12 mouse cellular contexts compared by ENCODE assay signal in the genomic region with DNA sequence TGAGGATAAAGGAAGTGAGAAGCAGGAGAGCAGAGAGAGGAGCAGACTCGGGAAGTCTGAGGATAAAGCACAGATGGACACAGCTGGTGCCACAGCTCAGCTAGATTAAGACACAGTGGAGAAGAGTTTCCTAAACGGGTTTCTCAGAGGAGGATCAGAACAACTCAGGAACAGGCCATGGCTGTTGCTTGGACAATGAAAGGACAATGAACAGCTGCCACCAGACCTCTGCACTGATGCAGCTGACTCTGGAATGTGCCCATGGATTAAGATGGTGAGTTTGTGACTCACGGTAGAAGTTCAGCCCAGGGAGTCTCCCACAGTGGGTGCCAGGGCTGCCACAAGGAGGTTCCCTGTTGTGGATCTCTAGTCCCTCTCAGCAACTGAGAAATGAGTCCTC. TPM values are rescaled to one million over a fixed set of nuclear protein-coding genes. Genes with fewer than 3 reads are reported as not detected.
DNase-seq lines count a peak whose midpoint lies in the region; ATAC-seq and TF ChIP-seq lines count a peak whose summit lies in the region.
"Had no signal": no experiment of that assay in that cellular context is flagged by ENCODE, and none has a peak within 500 bp of the region (broad histone marks: within the 10 kb centered on the region; RNA-seq: fewer than 3 reads in every experiment).

No protein-coding gene starts in this region.

- no peak overlapping the region for H3K4me2 ChIP-seq in embryonic facial prominence, embryonic 14.5 days (ENCODE audit: low read depth, low read length)
- H3K4me2 ChIP-seq in limb, embryonic 11.5 days (ENCODE audit: low read depth, severe bottlenecking): no peak overlapping the region
- H3K4me2 ChIP-seq in limb, embryonic 14.5 days (replicated peaks; ENCODE audit: low read depth, low read length, severe bottlenecking): no peak overlapping the region
- H3K4me2 ChIP-seq: liver, embryonic 11.5 days had no signal

- no peaks in the 10 kb centered on the region for H3K9me3 ChIP-seq in embryonic facial prominence, embryonic 14.5 days (ENCODE audit: control insufficient read depth, low read length)
- no peaks in the 10 kb centered on the region for H3K9me3 ChIP-seq in embryonic facial prominence, embryonic 10.5 days
- no peaks in the 10 kb centered on the region for H3K9me3 ChIP-seq in limb, embryonic 11.5 days (ENCODE audit: control insufficient read depth, low read length)
- H3K9me3 ChIP-seq in limb, embryonic 10.5 days (replicated peaks): no peaks in the 10 kb centered on the region
- H3K9me3 ChIP-seq in limb, embryonic 14.5 days (ENCODE audit: control insufficient read depth, low read length): no peaks in the 10 kb centered on the region
- H3K9me3 ChIP-seq in hindbrain, embryonic 10.5 days: no peaks in the 10 kb centered on the region

- no peaks in the 10 kb centered on the region for H3K27me3 ChIP-seq in embryonic facial prominence, embryonic 14.5 days (replicated peaks; ENCODE audit: control insufficient read depth, insufficient read depth, low read length)
- no peaks in the 10 kb centered on the region for H3K27me3 ChIP-seq in embryonic facial prominence, embryonic 10.5 days (replicated peaks; ENCODE audit: low read depth, poor library complexity, severe bottlenecking)
- no peaks in the 10 kb centered on the region for H3K27me3 ChIP-seq in limb, embryonic 11.5 days (ENCODE audit: control insufficient read depth, insufficient read depth, low read length)
- H3K27me3 ChIP-seq in limb, embryonic 10.5 days (ENCODE audit: low read depth, poor library complexity, severe bottlenecking): no peaks in the 10 kb centered on the region
- H3K27me3 ChIP-seq in limb, embryonic 14.5 days (ENCODE audit: control insufficient read depth, insufficient read depth, low read length): no peaks in the 10 kb centered on the region
- H3K27me3 ChIP-seq in hindbrain, embryonic 10.5 days (ENCODE audit: insufficient read depth, poor library complexity, severe bottlenecking): no peaks in the 10 kb centered on the region

- peak overlapping the region; percentile 15; the same call in 1 of the 2 replicates for H3K27ac ChIP-seq in embryonic facial prominence, embryonic 14.5 days (replicated peaks; ENCODE audit: low read depth, low read length)
- H3K27ac ChIP-seq in embryonic facial prominence, embryonic 10.5 days (replicated peaks): no peak overlapping the region
- H3K27ac ChIP-seq in limb, embryonic 11.5 days (replicated peaks; ENCODE audit: low read depth, low read length): no peak overlapping the region
- H3K27ac ChIP-seq in limb, embryonic 10.5 days: no peak overlapping the region
- 0 out of 2 replicates have a peak overlapping the region, but pooled peaks have one; percentile 6 for H3K27ac ChIP-seq in limb, embryonic 14.5 days (replicated peaks; ENCODE audit: low read depth, low read length)
- H3K27ac ChIP-seq in hindbrain, embryonic 10.5 days: no peak overlapping the region

- peak; percentile 76 for DNase-seq in embryonic facial prominence, embryonic 14.5 days (ENCODE audit: low spot score)
- DNase-seq in embryonic facial prominence, embryonic 10.5 days (ENCODE audit: low spot score): no peak
- DNase-seq in limb, embryonic 11.5 days (ENCODE audit: low spot score): no peak
- DNase-seq in limb, embryonic 10.5 days (ENCODE audit: low spot score): no peak
- peak; percentile 59 for DNase-seq in limb, embryonic 14.5 days (ENCODE audit: low spot score)
- DNase-seq in retina, postnatal 1 day: peak; percentile 31
- no peak for DNase-seq in hindbrain, embryonic 10.5 days (ENCODE audit: low spot score)
- DNase-seq in layer of hippocampus, adult 9-11 months: no peak
- DNase-seq: adrenal gland, postnatal 10 days; cerebellum, adult 8-10 months had no signal

- 29% methylated on average over 3 of the region's 3 CpGs for WGBS in embryonic facial prominence, embryonic 14.5 days
- WGBS in embryonic facial prominence, embryonic 10.5 days: 37% methylated on average over 3 of the region's 3 CpGs
- 40% methylated on average over 3 of the region's 3 CpGs for WGBS in limb, embryonic 11.5 days
- WGBS in limb, embryonic 10.5 days: 56% methylated on average over 3 of the region's 3 CpGs
- 41% methylated on average over 3 of the region's 3 CpGs for WGBS in limb, embryonic 14.5 days
- 45% methylated on average over 3 of the region's 3 CpGs for WGBS in hindbrain, embryonic 10.5 days

- ATAC-seq in embryonic facial prominence, embryonic 14.5 days (ENCODE audit: low read depth): peak; percentile 91
- 0 out of 2 replicates have a peak, but pooled peaks have one; percentile 39 for ATAC-seq in limb, embryonic 11.5 days (ENCODE audit: insufficient number of reproducible peaks, low FRiP score, low TSS enrichment, low read depth)
- peak; percentile 93 for ATAC-seq in limb, embryonic 14.5 days (ENCODE audit: low FRiP score, low read depth)

- H3K4me1 ChIP-seq in embryonic facial prominence, embryonic 14.5 days (ENCODE audit: control insufficient read depth, insufficient read depth, low read length): no peaks in the 10 kb centered on the region
- no peaks in the 10 kb centered on the region for H3K4me1 ChIP-seq in embryonic facial prominence, embryonic 10.5 days
- no peaks in the 10 kb centered on the region for H3K4me1 ChIP-seq in limb, embryonic 11.5 days (ENCODE audit: control insufficient read depth, insufficient read depth, low read length)
- no peaks in the 10 kb centered on the region for H3K4me1 ChIP-seq in limb, embryonic 10.5 days
- 0 out of 2 replicates have a peak, but pooled peaks cover 2% of the 10 kb centered on the region for H3K4me1 ChIP-seq in limb, embryonic 14.5 days (ENCODE audit: control insufficient read depth, insufficient read depth, low read length)
- no peaks in the 10 kb centered on the region for H3K4me1 ChIP-seq in hindbrain, embryonic 10.5 days (replicated peaks)

- TF ChIP-seq POLR2A in limb, embryonic 14.5 days (IDR thresholded peaks at IDR 0.05; ENCODE audit: borderline replicate concordance, extremely low read depth, insufficient read depth, insufficient read length): no peak

- H3K36me3 ChIP-seq in embryonic facial prominence, embryonic 14.5 days (ENCODE audit: control insufficient read depth, insufficient read depth, low read length): peaks cover 24% of the 10 kb centered on the region; the same call in 1 of the 2 replicates
- H3K36me3 ChIP-seq in embryonic facial prominence, embryonic 10.5 days (replicated peaks): no peaks in the 10 kb centered on the region
- H3K36me3 ChIP-seq in limb, embryonic 11.5 days (ENCODE audit: control insufficient read depth, insufficient read depth, low read length): no peaks in the 10 kb centered on the region
- no peaks in the 10 kb centered on the region for H3K36me3 ChIP-seq in limb, embryonic 10.5 days
- H3K36me3 ChIP-seq in limb, embryonic 14.5 days (ENCODE audit: control insufficient read depth, insufficient read depth, low read length): peaks cover 4% of the 10 kb centered on the region; the same call in 1 of the 2 replicates
- H3K36me3 ChIP-seq in hindbrain, embryonic 10.5 days: no peaks in the 10 kb centered on the region

- no peak overlapping the region for H3K4me3 ChIP-seq in embryonic facial prominence, embryonic 14.5 days (ENCODE audit: low read depth, low read length)
- H3K4me3 ChIP-seq in embryonic facial prominence, embryonic 10.5 days: no peak overlapping the region
- H3K4me3 ChIP-seq in limb, embryonic 11.5 days (ENCODE audit: low read depth, low read length): no peak overlapping the region
- H3K4me3 ChIP-seq in limb, embryonic 10.5 days: no peak overlapping the region
- H3K4me3 ChIP-seq in limb, embryonic 14.5 days (replicated peaks; ENCODE audit: low read length): no peak overlapping the region
- no peak overlapping the region for H3K4me3 ChIP-seq in hindbrain, embryonic 10.5 days
- H3K4me3 ChIP-seq: erythroblast, embryonic 14.5 days had no signal

- no peak overlapping the region for H3K9ac ChIP-seq in embryonic facial prominence, embryonic 14.5 days (ENCODE audit: low read depth, low read length)
- H3K9ac ChIP-seq in limb, embryonic 11.5 days (ENCODE audit: low read length): no peak overlapping the region
- H3K9ac ChIP-seq in limb, embryonic 14.5 days (ENCODE audit: low read depth, low read length, severe bottlenecking): no peak overlapping the region

RNA-seq across cellular contexts. Expression of gene Cenpo, which starts 51.1 kb away (rescaled TPM):
- polyA plus RNA-seq in embryonic facial prominence, embryonic 14.5 days (2014; fragmentation: Nextera tagmentation; extraction: Ambion mirVana): 11.8 and 11.9 TPM in 2 replicates
- polyA plus RNA-seq in embryonic facial prominence, embryonic 10.5 days (2016; fragmentation: Nextera tagmentation; extraction: Ambion mirVana): 22.8 and 23.5 TPM in 2 replicates
- polyA plus RNA-seq in limb, embryonic 11.5 days (2014; fragmentation: Nextera tagmentation; extraction: Ambion mirVana): 18.7 and 25.9 TPM in 2 replicates
- 20.9 and 22.0 TPM in 2 replicates for polyA plus RNA-seq in limb, embryonic 10.5 days (2016; fragmentation: Nextera tagmentation; extraction: Ambion mirVana)
- 19.2 and 21.1 TPM in 2 replicates for polyA plus RNA-seq in limb, embryonic 14.5 days (2012; rRNA removed)
- polyA plus RNA-seq in limb, embryonic 14.5 days (2014; fragmentation: Nextera tagmentation; extraction: Ambion mirVana): 11.9 and 13.7 TPM in 2 replicates
- polyA plus RNA-seq in hindbrain, embryonic 10.5 days (2016; fragmentation: Nextera tagmentation; extraction: Ambion mirVana): 19.6 and 21.2 TPM in 2 replicates

RNA-seq across cellular contexts. Expression of gene Ptrhd1, which starts 51.4 kb away (rescaled TPM):
- polyA plus RNA-seq in embryonic facial prominence, embryonic 14.5 days (2014; fragmentation: Nextera tagmentation; extraction: Ambion mirVana): 5.1 and 5.6 TPM in 2 replicates
- polyA plus RNA-seq in embryonic facial prominence, embryonic 10.5 days (2016; fragmentation: Nextera tagmentation; extraction: Ambion mirVana): 5.9 and 6.0 TPM in 2 replicates
- polyA plus RNA-seq in limb, embryonic 11.5 days (2014; fragmentation: Nextera tagmentation; extraction: Ambion mirVana): 5.1 and 5.6 TPM in 2 replicates
- polyA plus RNA-seq in limb, embryonic 10.5 days (2016; fragmentation: Nextera tagmentation; extraction: Ambion mirVana): 5.9 and 6.0 TPM in 2 replicates
- polyA plus RNA-seq in limb, embryonic 14.5 days (2012; rRNA removed): 4.1 and 5.3 TPM in 2 replicates
- 5.5 and 5.6 TPM in 2 replicates for polyA plus RNA-seq in limb, embryonic 14.5 days (2014; fragmentation: Nextera tagmentation; extraction: Ambion mirVana)
- 6.6 and 7.1 TPM in 2 replicates for polyA plus RNA-seq in hindbrain, embryonic 10.5 days (2016; fragmentation: Nextera tagmentation; extraction: Ambion mirVana)

Comparison
In these comparisons a context has a peak if more than half of its experiments do, and no peak if none do; other contexts are left out.
1. DNase-seq: peak in embryonic facial prominence, embryonic 14.5 days (single experiment), limb, embryonic 14.5 days (single experiment) and retina, postnatal 1 day (single experiment); none in embryonic facial prominence, embryonic 10.5 days (single experiment), limb, embryonic 11.5 days (single experiment), limb, embryonic 10.5 days (single experiment), hindbrain, embryonic 10.5 days (single experiment) and layer of hippocampus, adult 9-11 months (single experiment).
2. H3K27ac ChIP-seq: peak in embryonic facial prominence, embryonic 14.5 days (single experiment) and limb, embryonic 14.5 days (single experiment); none in embryonic facial prominence, embryonic 10.5 days (single experiment), limb, embryonic 11.5 days (single experiment), limb, embryonic 10.5 days (single experiment) and hindbrain, embryonic 10.5 days (single experiment).
3. ATAC-seq: peak in every context shown above with its lines; median percentile 93 in limb, embryonic 14.5 days; 91 in embryonic facial prominence, embryonic 14.5 days; 39 in limb, embryonic 11.5 days.